Mouse (Mus musculus) midbrain, embryonic 11.5 days (tissue): ENCODE measurements at regions not wholly inside any gene's neighbourhood (a gene's known extent, or its start where the extent isn't known, plus 50 kb on each side); places are given as distances from the start of the nearest gene placed in this dataset.

Experiments
- ATAC-seq: fragments of 200-750 bp; cut with Nextera tagmentation; 2 replicates; pipeline ENCODE4 v1.8.0; 2017; ENCODE audit warnings: moderate TSS enrichment, moderate library complexity; ENCODE audit not compliant: low FRiP score
- DNase-seq: peaks from one replicate; pipeline ENCODE4 v3.0.0; 2015; ENCODE audit warnings: low spot score; ENCODE audit errors: missing footprints
- H3K27ac ChIP-seq: fragments of 300-500 bp; sonication (generic); 2 replicates; pipeline ENCODE4 v1.5.1; 2014; ENCODE audit warnings: low read depth, low read length
- H3K27me3 ChIP-seq: fragments of 300-500 bp; sonication (generic); 2 replicates; pipeline ENCODE4 v1.6.1; 2014; ENCODE audit warnings: mild to moderate bottlenecking, low read length, moderate library complexity, mixed read lengths; ENCODE audit not compliant: control insufficient read depth, insufficient read depth
- H3K36me3 ChIP-seq: fragments of 300-500 bp; sonication (generic); 2 replicates; pipeline ENCODE4 v1.6.1; 2014; ENCODE audit warnings: mild to moderate bottlenecking, low read length, moderate library complexity, mixed read lengths; ENCODE audit not compliant: control insufficient read depth, insufficient read depth
- H3K4me1 ChIP-seq: fragments of 300-500 bp; sonication (generic); 2 replicates; pipeline ENCODE4 v1.6.1; 2014; ENCODE audit warnings: low read length; ENCODE audit not compliant: control insufficient read depth, insufficient read depth
- H3K4me2 ChIP-seq: fragments of 300-500 bp; sonication (generic); 2 replicates; pipeline ENCODE4 v1.6.1; 2014; ENCODE audit warnings: mild to moderate bottlenecking, moderate library complexity
- H3K4me3 ChIP-seq: fragments of 300-500 bp; sonication (generic); 2 replicates; pipeline ENCODE4 v1.5.1; 2014; ENCODE audit warnings: low read depth, low read length
- H3K9ac ChIP-seq: fragments of 300-500 bp; sonication (generic); 2 replicates; pipeline ENCODE4 v1.6.1; 2014; ENCODE audit warnings: low read length
- H3K9me3 ChIP-seq: fragments of 300-500 bp; sonication (generic); 2 replicates; pipeline ENCODE4 v1.6.1; 2016; ENCODE audit warnings: low read length; ENCODE audit not compliant: control insufficient read depth
- WGBS: fragments of 180-500 bp; shearing (Covaris S2); extraction: QIAGEN DNeasy Blood & Tissue Kit; methylation state at CpG from one replicate; pipeline ENCODE4 v1.1.7; 2014; 5-methylcytosine and 5-hydroxymethylcytosine counted together

DNA sequence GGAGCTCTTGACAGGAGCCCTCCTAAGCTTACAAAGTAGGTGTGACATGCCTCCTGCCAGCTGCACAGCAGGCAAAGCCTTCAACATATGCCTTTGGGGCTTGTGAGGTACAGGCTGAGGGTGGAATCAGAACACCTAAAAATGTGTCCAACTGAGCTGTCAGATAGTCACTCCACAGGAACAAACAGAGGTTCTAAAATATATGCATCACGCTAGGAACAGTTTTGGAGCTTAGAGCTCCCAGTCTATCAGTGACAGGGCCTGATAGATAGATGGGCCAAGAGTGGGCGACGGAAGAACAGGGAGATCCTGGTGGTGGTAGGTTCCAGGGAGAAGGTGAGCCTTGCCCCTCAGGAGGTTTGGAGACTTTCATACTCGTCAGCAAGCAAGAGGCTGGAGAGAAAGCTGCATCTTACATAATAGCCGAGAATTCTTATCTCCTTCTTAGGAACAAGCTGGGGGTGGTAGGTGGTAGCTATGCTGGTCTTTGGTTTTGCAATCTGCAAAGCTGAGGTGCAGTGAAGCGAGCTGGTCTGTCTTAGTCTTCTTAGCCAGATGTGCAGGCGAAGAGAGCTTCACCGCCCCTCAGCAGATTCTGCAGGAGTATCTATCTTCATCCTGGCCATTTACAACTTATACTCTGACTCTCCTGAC, 121.5 kb upstream of the Slc30a5 start:
- 73% methylated on average over 8 of the region's 8 CpGs for WGBS
- H3K4me2 ChIP-seq = no peak overlapping the region
- peak; percentile 79 for DNase-seq
- no peaks in the 10 kb centered on the region for H3K27me3 ChIP-seq
- H3K27ac ChIP-seq = no peak overlapping the region
- no peak for ATAC-seq
- H3K9me3 ChIP-seq = no peaks in the 10 kb centered on the region
- H3K4me3 ChIP-seq = no peak overlapping the region
- H3K9ac ChIP-seq = no peak overlapping the region
- no peaks in the 10 kb centered on the region for H3K36me3 ChIP-seq
- no peaks in the 10 kb centered on the region for H3K4me1 ChIP-seq

DNA sequence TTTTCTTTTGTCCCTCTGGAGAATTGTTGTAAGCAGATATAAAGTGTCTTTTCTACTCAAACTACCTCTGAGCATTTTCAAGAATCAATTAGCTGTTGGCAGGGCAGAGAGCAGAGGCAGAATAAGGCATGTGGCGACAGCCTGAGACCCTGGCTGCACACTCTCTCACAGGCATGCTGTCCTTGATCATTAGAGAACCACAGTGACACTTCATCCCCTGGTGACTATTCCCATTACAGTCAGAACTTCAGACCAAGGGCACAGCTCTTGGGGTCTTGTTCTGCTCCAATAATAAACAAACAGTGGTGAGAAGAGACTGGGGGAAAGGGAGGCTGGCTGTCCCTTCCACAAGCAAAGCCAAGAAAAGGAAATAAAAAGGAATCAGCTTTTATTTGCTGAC, 120.9 kb upstream of the Slc30a5 start:
- Histone ChIP-seq H3K9me3 (no peaks in the 10 kb centered on the region), H3K27me3 (no peaks in the 10 kb centered on the region), H3K27ac (no peak overlapping the region), H3K9ac (no peak overlapping the region), H3K4me2 (no peak overlapping the region), H3K36me3 (no peaks in the 10 kb centered on the region), H3K4me3 (no peak overlapping the region), H3K4me1 (no peaks in the 10 kb centered on the region)
- WGBS = 64% methylated on average over 1 of the region's 1 CpGs
- no peak for ATAC-seq
- peak; percentile 68 for DNase-seq

DNA sequence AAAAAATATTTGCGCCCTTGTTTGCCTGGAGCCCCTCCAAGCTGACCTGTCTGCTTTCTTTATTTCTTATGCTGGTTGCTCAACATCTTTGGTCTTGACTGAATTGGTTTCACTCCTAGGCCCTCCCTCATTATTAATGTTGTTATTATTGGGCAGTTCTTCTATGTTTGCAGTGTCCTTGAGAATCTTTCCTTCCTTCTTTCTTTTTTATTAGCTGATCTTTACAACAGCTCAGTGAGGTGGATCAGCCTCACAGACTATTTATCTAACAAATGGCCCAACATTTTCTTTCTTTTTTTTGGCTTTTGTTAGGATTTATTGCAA, 117.9 kb upstream of the Slc30a5 start:
- Histone ChIP-seq H3K4me2 (no peak overlapping the region), H3K4me1 (no peaks in the 10 kb centered on the region), H3K36me3 (no peaks in the 10 kb centered on the region), H3K9ac (no peak overlapping the region), H3K27me3 (no peaks in the 10 kb centered on the region), H3K4me3 (no peak overlapping the region), H3K9me3 (no peaks in the 10 kb centered on the region), H3K27ac (no peak overlapping the region)
- DNase-seq = no peak
- 94% methylated on average over 1 of the region's 1 CpGs for WGBS
- ATAC-seq = no peak

DNA sequence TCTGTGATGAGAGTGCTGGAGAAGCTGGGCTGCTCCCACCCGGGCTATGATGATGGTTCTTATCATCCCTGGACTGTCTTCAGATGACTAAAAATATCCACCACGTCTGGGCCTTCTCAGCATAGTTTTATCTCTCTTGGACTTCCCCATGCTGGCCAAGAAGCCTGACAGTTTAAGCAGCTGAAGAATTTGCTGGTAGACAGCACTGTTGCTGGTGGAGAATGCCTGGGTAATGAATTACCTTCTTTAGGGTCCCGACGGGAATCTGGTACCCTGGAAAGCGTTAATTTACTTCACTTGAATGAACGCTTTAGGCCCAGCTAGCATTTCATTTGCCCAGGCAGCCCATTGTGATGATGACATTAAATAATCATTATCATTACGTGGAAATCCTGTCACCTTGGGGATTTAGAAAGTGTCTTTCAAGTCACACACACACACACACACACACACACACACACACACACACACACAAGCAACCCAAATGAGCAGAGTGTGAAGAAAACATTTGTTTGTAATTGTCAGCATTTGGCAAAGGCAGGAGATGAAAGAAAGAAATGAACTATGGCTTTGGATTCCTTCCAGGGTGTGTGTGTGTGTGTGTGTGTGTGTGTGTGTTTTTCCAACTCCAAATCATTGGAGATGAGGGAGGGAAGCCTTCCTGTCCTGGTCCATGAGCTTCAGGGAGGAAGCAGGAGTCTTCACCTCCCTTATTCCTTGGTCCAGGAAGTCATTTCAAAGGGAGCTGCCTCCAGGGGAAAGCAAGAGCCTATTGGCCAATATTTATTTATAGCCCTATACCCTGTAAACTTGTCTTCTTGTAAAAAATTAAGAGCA, 117.3 kb upstream of the Slc30a5 start:
- Histone ChIP-seq H3K4me1 (no peaks in the 10 kb centered on the region), H3K9me3 (no peaks in the 10 kb centered on the region), H3K9ac (no peak overlapping the region), H3K36me3 (no peaks in the 10 kb centered on the region), H3K4me3 (no peak overlapping the region), H3K4me2 (no peak overlapping the region), H3K27me3 (no peaks in the 10 kb centered on the region), H3K27ac (no peak overlapping the region)
- ATAC-seq = no peak
- peak; percentile 74 for DNase-seq
- WGBS = 53% methylated on average over 7 of the region's 7 CpGs

GRCm38 (mm10) chr13:100943206-100943848, 110.1 kb upstream of the Slc30a5 start:
- no peak for DNase-seq
- no peak for ATAC-seq

DNA sequence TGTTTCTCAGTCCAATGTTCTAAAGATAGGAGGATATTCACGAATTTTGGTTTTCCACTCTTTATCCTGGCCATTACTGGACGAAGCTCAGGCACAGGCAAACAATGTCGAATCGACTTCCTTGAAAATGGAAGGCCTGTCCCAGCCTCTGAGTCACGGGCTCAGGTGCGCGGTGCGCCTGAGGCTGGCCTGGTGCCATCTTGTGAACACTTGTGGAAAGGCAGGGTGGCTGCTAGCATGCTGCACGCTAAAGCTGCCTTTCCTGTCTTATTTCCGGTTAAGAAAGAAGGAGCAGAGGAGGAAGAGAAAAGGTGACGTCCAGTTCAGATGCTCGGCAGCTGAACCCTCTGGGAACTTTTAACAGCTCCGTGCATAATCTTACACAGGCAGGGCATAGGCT, 107.6 kb upstream of the Slc30a5 start:
- no peaks in the 10 kb centered on the region for H3K9me3 ChIP-seq
- ATAC-seq (no peak), DNase-seq (peak; percentile 47)
- H3K4me2 ChIP-seq = no peak overlapping the region
- H3K9ac ChIP-seq = no peak overlapping the region
- H3K4me1 ChIP-seq = no peaks in the 10 kb centered on the region
- no peak overlapping the region for H3K4me3 ChIP-seq
- no peaks in the 10 kb centered on the region for H3K27me3 ChIP-seq
- no peak overlapping the region for H3K27ac ChIP-seq
- H3K36me3 ChIP-seq = no peaks in the 10 kb centered on the region
- 82% methylated on average over 13 of the region's 13 CpGs for WGBS

More at GRCm38 (mm10) chr13:100943206-100943848, 110.1 kb upstream of the Slc30a5 start:
- no peaks in the 10 kb centered on the region for H3K27me3 ChIP-seq
- no peaks in the 10 kb centered on the region for H3K9me3 ChIP-seq
- 55% methylated on average over 5 of the region's 5 CpGs for WGBS
- H3K36me3 ChIP-seq = no peaks in the 10 kb centered on the region
- no peak overlapping the region for H3K4me2 ChIP-seq
- no peaks in the 10 kb centered on the region for H3K4me1 ChIP-seq
- H3K4me3 ChIP-seq = no peak overlapping the region
- no peak overlapping the region for H3K9ac ChIP-seq
- no peak overlapping the region for H3K27ac ChIP-seq

- Histone ChIP-seq H3K4me3 (no peak overlapping the region), H3K27ac (no peak overlapping the region), H3K36me3 (no peaks in the 10 kb centered on the region), H3K4me1 (no peaks in the 10 kb centered on the region), H3K27me3 (no peaks in the 10 kb centered on the region), H3K9ac (no peak overlapping the region), H3K9me3 (no peaks in the 10 kb centered on the region), H3K4me2 (no peak overlapping the region)
- DNase-seq = peak; percentile 95
- WGBS = 38% methylated on average over 4 of the region's 4 CpGs
- peak; percentile 55 for ATAC-seq
These were observed 106.5 kb upstream of the Slc30a5 start for GRCm38 (mm10) chr13:100939677-100940076.

DNA sequence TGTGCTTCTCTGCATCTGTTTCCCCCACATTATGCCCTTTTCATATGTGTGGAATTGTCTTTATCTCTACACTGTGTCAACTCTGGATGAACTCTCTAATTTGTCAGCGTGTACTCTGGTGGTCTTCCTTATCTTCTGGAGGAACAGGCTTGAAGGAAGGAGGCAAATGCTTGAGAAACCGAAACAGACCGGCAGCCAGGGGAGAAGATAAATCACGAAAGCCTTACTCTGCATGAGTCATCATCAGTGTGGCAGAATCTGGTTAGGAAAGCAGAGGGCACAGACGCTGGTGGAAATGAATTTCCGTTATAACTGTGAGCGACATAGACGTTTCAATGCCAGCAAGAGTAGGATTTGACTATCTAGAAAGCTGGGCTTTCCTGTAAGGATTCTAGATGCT, 100.0 kb upstream of the Slc30a5 start:
- Histone ChIP-seq H3K27me3 (no peaks in the 10 kb centered on the region), H3K9ac (no peak overlapping the region), H3K4me1 (no peaks in the 10 kb centered on the region), H3K4me2 (no peak overlapping the region), H3K27ac (no peak overlapping the region), H3K4me3 (no peak overlapping the region), H3K36me3 (no peaks in the 10 kb centered on the region), H3K9me3 (no peaks in the 10 kb centered on the region)
- ATAC-seq (no peak), DNase-seq (no peak)
- 91% methylated on average over 8 of the region's 8 CpGs for WGBS

GRCm38 (mm10) chr13:100899566-100899965, 66.3 kb upstream of the Slc30a5 start:
- no peak for DNase-seq
- H3K4me3 ChIP-seq = no peak overlapping the region
- no peak overlapping the region for H3K4me2 ChIP-seq
- WGBS = 89% methylated on average over 2 of the region's 2 CpGs
- H3K4me1 ChIP-seq = no peaks in the 10 kb centered on the region
- ATAC-seq = no peak
- no peaks in the 10 kb centered on the region for H3K27me3 ChIP-seq
- H3K9me3 ChIP-seq = no peaks in the 10 kb centered on the region
- H3K36me3 ChIP-seq = no peaks in the 10 kb centered on the region
- H3K9ac ChIP-seq = no peak overlapping the region
- H3K27ac ChIP-seq = no peak overlapping the region
